Mouse (Mus musculus) G1E-ER4 (cell line): ENCODE results near the gene Ddx39. TPM values are rescaled to one million over a fixed set of nuclear protein-coding genes. Genes with fewer than 3 reads are reported as not detected.

Experiments
- GATA1 ChIP-seq: IDR thresholded peaks from one replicate; pipeline ENCODE4 v1.8.0; 2012; ENCODE audit warnings: low read length, inconsistent platforms
- polyA plus RNA-seq: library from polyadenylated mRNA; stranded (reverse); fragments of >175 nt; gene quantifications from 2 replicates; pipeline ENCODE4 v1.2.3, GENCODE M21; 2012

Ddx39 gene
- polyA plus RNA-seq, 1 experiment, result 78.7 TPM

- no peak for TF ChIP-seq GATA1
These were observed 54.7 kb downstream of the Ddx39 start for GRCm38 (mm10) chr8:83769720-83770119.

DNA sequence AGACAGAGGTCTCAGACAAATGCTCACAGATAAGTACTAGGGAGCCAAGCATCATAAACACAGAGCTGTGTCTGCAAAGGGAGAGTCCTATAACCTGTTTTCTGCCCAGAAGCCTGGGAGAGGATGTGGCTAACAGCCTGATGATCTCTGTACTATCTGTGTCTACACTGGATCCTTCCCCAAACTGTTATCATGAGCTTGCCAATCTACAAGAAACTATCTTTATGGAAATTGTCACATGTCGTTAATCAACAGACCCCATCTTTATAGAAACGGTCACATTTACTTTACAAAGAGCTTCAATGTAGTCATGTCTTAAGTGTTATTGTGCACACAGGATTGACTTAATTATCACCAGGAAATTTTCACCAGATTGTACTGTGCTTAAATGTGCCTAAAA, 55.7 kb downstream of the Ddx39 start:
- TF ChIP-seq GATA1, result peak; percentile 96

GRCm38 (mm10) chr8:83771791-83772190, 56.8 kb downstream of the Ddx39 start:
- no peak for TF ChIP-seq GATA1

GRCm38 (mm10) chr8:83772701-83773451, 57.9 kb downstream of the Ddx39 start:
- no peak for TF ChIP-seq GATA1

GRCm38 (mm10) chr8:83773452-83773846, 58.5 kb downstream of the Ddx39 start:
- no peak for TF ChIP-seq GATA1

DNA sequence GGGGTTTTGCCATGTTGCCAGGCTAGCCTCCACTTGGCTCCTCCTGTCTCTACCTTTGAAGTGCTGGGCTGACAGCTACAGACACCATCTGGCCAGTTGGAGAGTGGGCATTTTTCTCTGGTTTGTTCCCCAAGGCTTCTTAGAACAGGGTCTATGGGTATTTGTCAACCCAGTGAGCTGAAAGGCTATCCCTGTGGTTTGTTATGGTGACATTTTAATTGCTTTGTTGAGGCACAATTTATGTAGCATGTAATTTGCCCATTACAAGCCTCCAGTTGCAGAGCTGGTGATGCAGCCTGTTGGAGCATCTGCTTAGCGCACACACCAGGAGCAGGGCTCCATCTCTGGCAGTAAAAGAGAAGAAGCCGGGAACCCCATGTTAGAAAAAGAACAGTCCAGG, 59.2 kb downstream of the Ddx39 start:
- no peak for TF ChIP-seq GATA1

Other genes with a start within 250 kb of the Ddx39 start
- gene Olfr370, start 179.4 kb upstream of the Ddx39 start, polyA plus RNA-seq, result not detected in 2 replicates
- 277 and 338 TPM in 2 replicates for gene Ndufb7, start 148.5 kb upstream of the Ddx39 start, polyA plus RNA-seq
- 121 and 229 TPM in 2 replicates for gene Tecr, start 107.2 kb upstream of the Ddx39 start, polyA plus RNA-seq
- 48.1 and 64.0 TPM in 2 replicates for gene Dnajb1, start 107.0 kb upstream of the Ddx39 start, polyA plus RNA-seq
- gene Gipc1, start 62.5 kb upstream of the Ddx39 start, polyA plus RNA-seq, result 63.1 and 78.2 TPM in 2 replicates
- gene Ptger1, start 48.5 kb upstream of the Ddx39 start, polyA plus RNA-seq, result 0.06 and 0.13 TPM in 2 replicates
- gene Pkn1, start 16.0 kb upstream of the Ddx39 start, polyA plus RNA-seq, result 75.4 and 91.7 TPM in 2 replicates
- gene Adgre5, start 26.1 kb downstream of the Ddx39 start, polyA plus RNA-seq, result 49.5 and 69.7 TPM in 2 replicates
- gene Adgrl1, start 184.9 kb downstream of the Ddx39 start, polyA plus RNA-seq, result 28.6 and 31.7 TPM in 2 replicates
- not detected in 2 replicates for gene Gm10644, start 240.0 kb downstream of the Ddx39 start, polyA plus RNA-seq
- gene Asf1b, start 240.3 kb downstream of the Ddx39 start, polyA plus RNA-seq, result 226 and 290 TPM in 2 replicates